Mouse (Mus musculus): ENCODE measurements around the gene Ushbp1.
"Not testable (repeated sequence)": the region's sequence is repeated elsewhere in the genome, so short reads cannot be mapped to it uniquely, and the experiment has no call there.

Ushbp1 gene

DNA sequence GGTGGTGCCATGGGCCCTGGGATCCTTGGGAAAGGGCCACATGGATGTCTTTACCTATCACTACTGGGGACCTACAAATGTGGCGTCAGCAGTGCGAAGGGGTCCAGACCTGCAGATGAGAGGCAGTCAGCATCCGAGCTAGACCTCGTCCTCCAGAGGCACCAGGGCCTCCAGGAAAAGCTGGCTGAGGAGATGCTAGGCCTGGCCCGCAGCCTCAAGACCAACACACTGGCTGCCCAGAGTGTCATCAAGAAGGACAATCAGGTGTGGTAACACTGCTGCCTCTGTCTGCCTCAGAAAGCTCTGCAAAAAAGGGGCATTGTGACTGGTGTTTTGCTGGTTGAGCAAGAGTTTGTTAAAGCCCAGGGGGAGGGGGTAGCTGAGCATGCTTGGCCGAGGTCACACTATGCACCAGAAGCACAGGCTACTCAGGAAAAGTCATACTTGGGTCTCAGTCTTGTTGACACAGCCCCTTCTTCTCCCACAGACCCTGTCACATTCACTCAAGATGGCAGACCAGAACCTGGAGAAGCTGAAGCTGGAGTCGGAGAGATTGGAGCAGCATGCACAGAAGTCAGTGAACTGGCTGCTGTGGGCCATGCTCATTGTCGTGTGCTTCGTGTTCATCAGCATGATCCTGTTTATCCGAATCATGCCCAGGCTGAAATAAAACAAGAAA is 26.4 kb downstream of the Ushbp1 start:
- DNase-seq, result no peak

DNA sequence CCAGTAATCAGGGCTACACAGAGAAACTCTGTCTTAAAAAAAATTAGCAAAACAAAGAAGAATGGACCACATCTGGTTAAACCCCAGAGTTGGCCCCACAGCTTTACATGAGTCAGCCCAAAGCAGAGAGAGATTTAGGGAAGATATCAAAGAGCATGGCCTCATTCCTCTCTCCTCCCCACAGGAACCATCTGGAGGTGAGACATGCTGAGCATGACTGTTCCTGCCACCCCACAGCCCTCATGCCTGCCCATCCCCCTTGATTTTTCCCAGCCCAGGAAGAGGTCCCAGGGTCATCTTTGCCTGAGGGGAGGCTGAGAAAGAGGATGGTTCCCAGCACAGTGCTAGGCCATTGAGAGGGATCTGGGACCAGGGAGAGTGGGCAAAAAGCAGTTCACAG is 27.2 kb downstream of the Ushbp1 start:
- no peak for DNase-seq

DNA sequence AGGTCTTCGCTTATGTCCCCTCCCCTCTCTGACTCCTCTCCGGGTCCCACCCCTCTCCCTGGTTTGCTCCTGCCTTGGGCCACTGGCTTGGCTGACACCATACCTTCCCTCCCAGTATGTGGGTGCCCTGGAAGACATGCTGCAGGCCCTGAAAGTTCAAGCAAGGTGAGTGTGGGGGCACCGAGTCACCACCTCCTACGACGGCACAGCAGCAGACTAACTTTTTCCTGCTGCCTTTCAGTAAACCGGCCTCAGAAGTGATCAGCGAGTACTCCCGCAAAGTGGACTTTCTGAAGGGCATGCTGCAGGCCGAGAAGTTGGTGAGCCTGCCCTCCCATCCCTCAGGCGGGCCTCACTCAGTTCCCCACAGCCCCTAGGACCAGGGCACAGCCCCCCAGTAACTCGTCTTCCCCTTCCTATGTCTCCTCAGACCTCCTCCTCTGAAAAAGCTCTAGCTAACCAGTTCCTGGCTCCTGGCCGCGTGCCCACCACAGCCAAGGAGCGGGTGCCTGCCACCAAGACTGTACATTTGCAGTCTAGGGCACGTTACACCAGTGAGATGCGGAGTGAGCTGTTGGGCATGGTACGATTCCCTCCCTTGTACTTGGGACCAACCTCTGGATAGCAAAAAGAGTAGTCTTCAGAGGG is 27.9 kb downstream of the Ushbp1 start:
- DNase-seq, result no peak

- DNase-seq, result peak; percentile 97
Observed at GRCm38 (mm10) chr8:71366771-71367528, 28.7 kb downstream of the Ushbp1 start, which contains the start of gene Use1. Gene Use1, plus strand, starts transcription at chr8:71366848.

DNA sequence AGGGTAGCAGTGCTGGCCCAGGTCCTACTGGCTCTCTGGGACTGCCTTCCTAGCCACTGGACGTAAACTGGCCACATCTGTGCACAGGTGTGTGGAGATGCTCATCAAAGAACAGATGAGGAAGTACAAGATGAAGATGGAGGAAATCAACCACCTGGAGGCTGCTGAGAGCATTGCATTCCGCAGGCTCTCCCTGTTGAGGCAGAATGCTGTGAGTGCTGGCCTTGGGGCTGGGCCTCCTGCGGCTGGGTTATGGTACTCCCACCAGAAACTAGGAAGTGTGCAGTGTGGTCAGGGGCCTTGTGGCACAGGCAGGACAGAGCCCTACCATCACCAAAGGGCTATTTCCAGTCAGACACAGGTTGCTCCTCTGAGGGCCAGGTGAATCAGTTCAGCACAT is 37.6 kb downstream of the Ushbp1 start:
- no peak for DNase-seq

DNA sequence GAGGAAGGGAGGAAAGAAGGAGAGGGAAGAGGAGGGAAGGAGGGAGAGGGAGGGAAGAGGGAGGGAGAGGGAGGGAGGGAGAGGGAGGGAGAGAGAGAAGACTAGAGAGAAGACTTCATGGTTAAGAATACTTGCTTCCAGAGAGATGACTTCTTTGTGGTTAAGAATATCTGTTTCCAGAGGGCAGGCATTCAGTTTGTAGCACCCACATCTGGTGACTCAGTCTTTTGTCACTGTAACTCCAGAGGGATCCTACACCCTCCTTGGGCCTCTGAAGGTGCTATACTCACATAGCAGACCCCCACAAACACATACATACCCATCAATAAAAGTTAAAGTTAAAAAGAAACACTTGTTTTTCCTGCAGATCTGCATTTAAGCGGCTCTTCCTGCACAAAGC is 44.1 kb downstream of the Ushbp1 start:
- no peak for DNase-seq

DNA sequence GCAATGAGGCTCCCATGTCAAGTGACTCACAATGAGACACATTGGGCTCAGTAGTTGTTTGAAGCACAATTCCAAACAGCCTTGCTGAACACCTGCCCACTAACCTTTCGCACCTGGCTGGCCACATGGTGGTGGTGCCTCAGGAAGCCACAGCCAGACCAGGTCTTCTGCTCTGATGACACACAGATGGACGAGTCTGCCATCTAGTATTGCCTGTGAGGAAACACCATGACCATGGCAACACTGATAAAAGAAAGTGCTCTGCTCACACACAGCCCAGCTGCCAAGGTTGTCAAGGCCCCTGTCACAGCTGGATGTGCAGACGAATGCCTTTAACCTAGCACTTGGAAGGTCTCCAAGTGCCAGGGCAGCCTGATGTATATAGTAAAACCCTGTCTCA is 44.5 kb downstream of the Ushbp1 start:
- no peak for DNase-seq

DNA sequence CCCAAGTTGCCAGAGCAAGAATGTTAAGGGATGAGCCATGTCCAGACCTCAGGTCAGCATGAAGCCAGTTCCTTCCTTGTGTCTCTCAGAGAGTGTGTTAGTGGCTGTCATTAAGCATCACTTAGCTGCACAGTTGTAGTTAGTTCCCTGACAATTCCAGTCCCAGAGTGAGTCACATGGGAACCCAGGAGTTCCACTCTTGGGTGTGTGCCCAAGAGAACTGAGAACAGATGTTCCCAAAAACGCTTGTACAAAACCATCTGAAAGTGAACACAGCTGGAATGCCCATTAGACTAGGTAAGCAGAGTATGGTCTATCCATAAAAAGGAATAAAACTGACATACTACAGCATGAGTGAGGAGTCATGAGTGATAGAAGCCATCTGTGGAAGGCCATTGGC is 49.0 kb downstream of the Ushbp1 start:
- DNase-seq, result no peak

GRCm38 (mm10) chr8:71340625-71341024 is 55.0 kb downstream of the Ushbp1 start:
- DNase-seq, result peak; percentile 61

DNA sequence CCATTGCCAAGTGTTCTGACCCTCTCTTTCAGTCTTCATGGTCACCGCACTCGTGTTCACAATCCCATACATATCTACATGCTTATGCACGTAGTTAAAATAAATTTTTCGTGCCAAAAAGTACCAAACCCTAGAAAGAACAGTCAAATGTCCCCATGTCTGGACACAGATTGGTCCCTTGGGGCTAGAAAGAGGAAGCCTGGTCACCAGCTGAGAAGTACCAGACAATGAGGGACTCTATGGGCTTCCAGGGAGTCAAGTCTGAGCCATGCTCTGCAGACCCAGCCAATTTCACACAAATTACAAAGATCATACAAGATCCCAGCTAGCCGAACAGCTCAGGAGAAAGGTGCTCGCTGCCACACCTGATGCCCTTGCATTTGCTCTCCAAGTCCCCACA is 57.8 kb downstream of the Ushbp1 start:
- not testable (repeated sequence) for DNase-seq
